Mouse (Mus musculus): ENCODE data around the gene Klk1b11. TPM values are rescaled to one million over a fixed set of nuclear protein-coding genes. Genes with fewer than 3 reads are reported as not detected.
"Not testable (repeated sequence)": the region's sequence is repeated elsewhere in the genome, so short reads cannot be mapped to it uniquely, and the experiment has no call there.

Gene Klk1b11
- polyA plus RNA-seq (2012) = not detected in 2 replicates

DNA sequence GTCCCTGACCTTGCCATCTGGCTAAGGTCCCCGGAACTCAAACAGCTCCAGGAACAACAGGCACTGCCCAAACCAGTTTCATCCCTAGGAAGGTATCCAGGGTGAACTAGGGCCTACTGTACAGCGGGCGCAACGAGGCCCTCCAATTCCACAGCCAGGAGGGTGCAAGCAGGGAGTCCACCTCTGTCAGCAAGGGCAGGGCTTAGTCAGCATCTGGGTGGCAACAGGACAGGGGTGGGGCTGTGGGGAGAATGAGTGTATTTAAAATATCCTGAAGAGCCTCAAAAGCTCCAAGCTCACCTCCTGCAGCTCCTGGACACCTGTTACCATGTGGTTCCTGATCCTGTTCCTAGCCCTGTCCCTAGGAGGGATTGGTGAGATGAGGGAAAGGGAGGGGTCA lies at the start of gene Klk1b11:
TSS of gene Klk1b11 (plus strand) at position 301 of the 400 bp plus-strand sequence.
- not testable (repeated sequence) for TF ChIP-seq GATA1 (IDR thresholded peaks at IDR 0.05; ENCODE audit: low read length)

DNA sequence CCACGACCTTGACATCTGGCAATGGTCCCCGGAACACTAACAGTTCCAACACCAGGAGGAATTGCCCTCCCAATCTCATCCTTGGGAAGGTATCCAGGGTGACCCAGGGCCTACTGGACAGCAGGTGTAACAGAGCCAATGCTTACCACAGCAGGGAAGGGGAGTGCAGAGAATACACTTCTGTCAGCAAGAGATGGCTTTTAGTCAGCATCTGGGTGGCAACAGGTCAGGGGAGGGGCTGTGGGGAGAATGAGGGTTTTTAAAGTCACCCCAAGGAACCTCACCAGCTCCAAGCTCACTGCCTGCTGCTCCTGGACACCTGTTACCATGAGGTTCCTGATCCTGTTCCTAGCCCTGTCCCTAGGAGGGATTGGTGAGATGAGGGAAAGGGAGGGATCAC lies 45.3 kb upstream of the Klk1b11 start, which contains the start of gene Klk1b8:
TSS of gene Klk1b8 (plus strand) at position 301 of the 400 bp plus-strand sequence.
- no peak for TF ChIP-seq GATA1 (IDR thresholded peaks at IDR 0.05; ENCODE audit: low read length)

- TF ChIP-seq GATA1 (IDR thresholded peaks at IDR 0.05; ENCODE audit: low read length) = no peak
Measured at GRCm38 (mm10) chr7:43952703-43953102, 43.0 kb upstream of the Klk1b11 start.

- no peak for TF ChIP-seq GATA1 (IDR thresholded peaks at IDR 0.05; ENCODE audit: low read length)
Measured at GRCm38 (mm10) chr7:43966451-43966850, 29.2 kb upstream of the Klk1b11 start, which contains the start of gene Klk1b1. Gene Klk1b1, plus strand, starts transcription at chr7:43966751.

DNA sequence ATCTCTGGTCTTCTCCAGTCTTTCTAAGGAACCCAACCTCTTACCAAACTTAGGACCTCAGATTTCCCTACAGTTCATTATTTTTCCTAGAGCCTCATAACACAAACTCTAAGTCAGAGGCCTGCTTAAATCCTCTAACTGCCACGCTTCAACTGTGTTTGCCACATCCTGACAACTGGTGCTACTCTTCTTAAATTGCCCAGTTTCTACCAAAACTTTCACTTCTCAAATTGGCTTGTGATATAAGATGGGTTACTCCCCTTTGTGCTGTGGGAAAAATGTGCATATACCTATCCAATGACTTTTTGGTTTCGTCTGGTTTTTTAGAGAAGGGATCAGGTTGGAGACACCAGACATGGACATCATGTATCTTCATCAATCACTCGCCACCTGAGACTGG lies 28.6 kb upstream of the Klk1b11 start:
- TF ChIP-seq GATA1 (IDR thresholded peaks at IDR 0.05; ENCODE audit: low read length) = no peak

- no peak for TF ChIP-seq GATA1 (IDR thresholded peaks at IDR 0.05; ENCODE audit: low read length)
Measured at GRCm38 (mm10) chr7:43967612-43968011, 28.1 kb upstream of the Klk1b11 start.

GRCm38 (mm10) chr7:43975761-43976160 lies 19.9 kb upstream of the Klk1b11 start, which contains the start of gene Klk1b9:
Gene Klk1b9, plus strand, starts transcription at chr7:43976061.
- TF ChIP-seq GATA1 (IDR thresholded peaks at IDR 0.05; ENCODE audit: low read length) = not testable (repeated sequence)

GRCm38 (mm10) chr7:43985657-43986056 lies 10.0 kb upstream of the Klk1b11 start:
- TF ChIP-seq GATA1 (IDR thresholded peaks at IDR 0.05; ENCODE audit: low read length) = no peak

DNA sequence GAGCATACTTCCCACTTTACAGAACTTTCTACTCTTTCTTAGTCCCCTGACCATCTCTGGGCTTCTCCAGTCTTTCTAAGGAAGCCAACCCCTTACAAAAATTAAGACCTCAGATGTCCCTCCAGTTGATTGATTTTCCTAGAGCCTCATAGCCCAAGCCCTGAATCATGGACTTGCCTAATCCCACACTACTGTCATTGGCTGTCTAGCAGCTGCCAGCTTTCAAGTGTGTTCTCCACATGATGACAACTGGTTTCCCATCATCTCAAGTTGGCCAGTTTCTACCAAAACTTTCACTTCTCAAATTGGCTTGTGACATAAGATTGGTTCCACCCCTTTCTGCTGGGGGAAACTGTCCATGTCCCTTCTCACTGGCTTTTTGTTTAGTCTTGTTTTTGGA lies 9.2 kb downstream of the Klk1b11 start:
- TF ChIP-seq GATA1 (IDR thresholded peaks at IDR 0.05; ENCODE audit: low read length) = no peak

- not testable (repeated sequence) for TF ChIP-seq GATA1 (IDR thresholded peaks at IDR 0.05; ENCODE audit: low read length)
Measured at GRCm38 (mm10) chr7:44011868-44012267, 16.2 kb downstream of the Klk1b11 start, which contains the start of gene Klk1b26. Gene Klk1b26, plus strand, starts transcription at chr7:44012168.

GRCm38 (mm10) chr7:44015071-44015470 lies 19.4 kb downstream of the Klk1b11 start:
- no peak for TF ChIP-seq GATA1 (IDR thresholded peaks at IDR 0.05; ENCODE audit: low read length)

Other genes starting within 250 kb of the Klk1b11 start
- not detected in 2 replicates for gene Klk12, start 227.0 kb upstream of the Klk1b11 start, polyA plus RNA-seq (2012)
- gene Klk11, start 221.3 kb upstream of the Klk1b11 start, polyA plus RNA-seq (2012) = not detected in 2 replicates
- gene Klk10, start 214.8 kb upstream of the Klk1b11 start, polyA plus RNA-seq (2012) = not detected in 2 replicates
- gene Klk9, start 204.0 kb upstream of the Klk1b11 start, polyA plus RNA-seq (2012) = not detected in 2 replicates
- not detected in 2 replicates for gene Klk8, start 198.3 kb upstream of the Klk1b11 start, polyA plus RNA-seq (2012)
- gene Klk7, start 184.6 kb upstream of the Klk1b11 start, polyA plus RNA-seq (2012) = not detected in 2 replicates
- not detected in 2 replicates for gene Klk6, start 171.4 kb upstream of the Klk1b11 start, polyA plus RNA-seq (2012)
- not detected in 2 replicates for gene Klk5, start 153.9 kb upstream of the Klk1b11 start, polyA plus RNA-seq (2012)
- not detected in 2 replicates for gene Klk4, start 114.7 kb upstream of the Klk1b11 start, polyA plus RNA-seq (2012)
- not detected in 2 replicates for gene Klk15, start 62.1 kb upstream of the Klk1b11 start, polyA plus RNA-seq (2012)
- not detected in 2 replicates for gene Klk1b8, start 45.2 kb upstream of the Klk1b11 start, polyA plus RNA-seq (2012)
- gene Klk1b1, start 29.1 kb upstream of the Klk1b11 start, polyA plus RNA-seq (2012) = not detected in 2 replicates
- not detected in 2 replicates for gene Klk1b9, start 19.8 kb upstream of the Klk1b11 start, polyA plus RNA-seq (2012)
- gene Klk1b26, start 16.3 kb downstream of the Klk1b11 start, polyA plus RNA-seq (2012) = not detected in 2 replicates
- gene Klk1b27, start 56.4 kb downstream of the Klk1b11 start, polyA plus RNA-seq (2012) = not detected in 2 replicates
- gene Klk1b21, start 106.5 kb downstream of the Klk1b11 start, polyA plus RNA-seq (2012) = not detected in 2 replicates
- gene Klk1b22, start 116.8 kb downstream of the Klk1b11 start, polyA plus RNA-seq (2012) = not detected in 2 replicates
- gene Klk1b16, start 140.9 kb downstream of the Klk1b11 start, polyA plus RNA-seq (2012) = not detected in 2 replicates
- gene Klk1b24, start 192.4 kb downstream of the Klk1b11 start, polyA plus RNA-seq (2012) = not detected in 2 replicates
- gene Klk1b3, start 202.3 kb downstream of the Klk1b11 start, polyA plus RNA-seq (2012) = not detected in 2 replicates
- not detected in 2 replicates for gene Klk1b4, start 211.6 kb downstream of the Klk1b11 start, polyA plus RNA-seq (2012)
- gene Klk1b5, start 220.1 kb downstream of the Klk1b11 start, polyA plus RNA-seq (2012) = not detected in 2 replicates
- gene Klk1, start 229.5 kb downstream of the Klk1b11 start, polyA plus RNA-seq (2012) = not detected in 2 replicates
- not detected in 2 replicates for gene Gm36864, start 240.3 kb downstream of the Klk1b11 start, polyA plus RNA-seq (2012)

Data from G1E-ER4 (cell line).